Comparison of ENCODE assay signal across 15 mouse cellular contexts in the genomic region with DNA sequence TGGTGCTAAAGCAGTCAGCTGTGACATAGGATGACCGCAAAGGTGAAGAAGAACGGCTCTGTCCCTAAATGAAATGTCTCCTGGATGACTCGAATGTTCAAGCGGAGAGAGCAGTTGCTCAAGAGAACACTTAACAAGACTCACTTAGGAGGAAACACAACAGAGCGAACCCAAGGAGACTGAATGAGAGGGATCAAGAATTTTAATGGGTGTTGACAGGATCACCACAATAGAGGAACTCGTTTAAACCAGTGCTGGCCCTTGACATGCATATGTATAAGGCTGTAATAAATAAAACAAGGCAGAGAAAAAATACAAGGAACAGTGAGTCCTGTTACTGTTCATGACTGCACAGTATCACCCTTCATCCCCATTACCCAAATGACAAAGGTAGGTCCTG.
A peak's percentile ranks its signal among the peaks of the same experiment; 100 is the strongest.
DNase-seq lines count a peak whose midpoint lies in the region; ATAC-seq lines count a peak whose summit lies in the region.
"Had no signal": no experiment of that assay in that cellular context is flagged by ENCODE, and none has a peak within 500 bp of the region (broad histone marks: within the 10 kb centered on the region; RNA-seq: fewer than 3 reads in every experiment).

No protein-coding gene starts in this region.

- WGBS in kidney, embryonic 14.5 days = 35% methylated on average over 6 of the region's 6 CpGs
- WGBS in neural tube, embryonic 11.5 days = 43% methylated on average over 6 of the region's 6 CpGs
- WGBS in forebrain, embryonic 15.5 days = 20% methylated on average over 6 of the region's 6 CpGs
- 13% methylated on average over 6 of the region's 6 CpGs for WGBS in neural tube, embryonic 15.5 days

- no peaks in the 10 kb centered on the region for H3K9me3 ChIP-seq in kidney, embryonic 14.5 days (ENCODE audit: control insufficient read depth, low read length)
- H3K9me3 ChIP-seq in neural tube, embryonic 11.5 days (ENCODE audit: control insufficient read depth, low read length) = no peaks in the 10 kb centered on the region
- no peaks in the 10 kb centered on the region for H3K9me3 ChIP-seq in forebrain, embryonic 15.5 days
- H3K9me3 ChIP-seq in neural tube, embryonic 15.5 days (replicated peaks) = no peaks in the 10 kb centered on the region
- H3K9me3 ChIP-seq: liver, embryonic 15.5 days had no signal

- DNase-seq in kidney, adult 18-20 months = peak; percentile 33
- no peak for DNase-seq in neural tube, embryonic 11.5 days (ENCODE audit: low spot score)
- no peak for DNase-seq in neural tube, embryonic 10.5 days (ENCODE audit: extremely low spot score, low spot score)
- no peak for DNase-seq in spleen, postnatal 10 days (ENCODE audit: low spot score in 2 of 2)
- DNase-seq: adrenal gland, adult 2 months; cerebellum, postnatal 14 days; gastrocnemius, adult 2 months; heart, postnatal 4 days had no signal

- no peak overlapping the region for H3K4me3 ChIP-seq in kidney, embryonic 14.5 days (ENCODE audit: low read length)
- no peak overlapping the region for H3K4me3 ChIP-seq in neural tube, embryonic 11.5 days (ENCODE audit: low read depth, low read length)
- no peak overlapping the region for H3K4me3 ChIP-seq in forebrain, embryonic 15.5 days
- no peak overlapping the region for H3K4me3 ChIP-seq in neural tube, embryonic 15.5 days (replicated peaks)
- H3K4me3 ChIP-seq: gastrocnemius, adult 2 months; liver, embryonic 15.5 days had no signal

- peaks cover 14% of the 10 kb centered on the region for H3K4me1 ChIP-seq in kidney, embryonic 14.5 days (ENCODE audit: control insufficient read depth, insufficient read depth, low read length)
- H3K4me1 ChIP-seq in neural tube, embryonic 11.5 days (ENCODE audit: control insufficient read depth, insufficient read depth, low read length) = peaks cover 16% of the 10 kb centered on the region
- peaks cover 23% of the 10 kb centered on the region for H3K4me1 ChIP-seq in forebrain, embryonic 15.5 days
- H3K4me1 ChIP-seq in neural tube, embryonic 15.5 days = peaks cover 21% of the 10 kb centered on the region
- H3K4me1 ChIP-seq: liver, embryonic 15.5 days had no signal

- H3K9ac ChIP-seq in kidney, embryonic 14.5 days (ENCODE audit: low read depth, low read length) = no peak overlapping the region
- no peak overlapping the region for H3K9ac ChIP-seq in neural tube, embryonic 11.5 days (ENCODE audit: low read length)
- H3K9ac ChIP-seq in forebrain, embryonic 15.5 days (replicated peaks) = no peak overlapping the region
- no peak overlapping the region for H3K9ac ChIP-seq in neural tube, embryonic 15.5 days (replicated peaks)
- H3K9ac ChIP-seq: liver, embryonic 15.5 days had no signal

- no peaks in the 10 kb centered on the region for H3K27me3 ChIP-seq in kidney, embryonic 14.5 days (ENCODE audit: control insufficient read depth, insufficient read depth, low read length)
- H3K27me3 ChIP-seq in neural tube, embryonic 11.5 days (ENCODE audit: control insufficient read depth, insufficient read depth, low read length) = no peaks in the 10 kb centered on the region
- H3K27me3 ChIP-seq in forebrain, embryonic 15.5 days = no peaks in the 10 kb centered on the region
- H3K27me3 ChIP-seq in neural tube, embryonic 15.5 days (replicated peaks) = no peaks in the 10 kb centered on the region

- no peak overlapping the region for H3K27ac ChIP-seq in kidney, embryonic 14.5 days (ENCODE audit: low read depth, low read length)
- no peak overlapping the region for H3K27ac ChIP-seq in neural tube, embryonic 11.5 days (ENCODE audit: low read depth, low read length)
- 0 out of 2 replicates have a peak overlapping the region, but pooled peaks have one; percentile 26 for H3K27ac ChIP-seq in forebrain, embryonic 15.5 days (replicated peaks)
- H3K27ac ChIP-seq in neural tube, embryonic 15.5 days (replicated peaks) = peak overlapping the region; percentile 28; the same call in 1 of the 2 replicates
- H3K27ac ChIP-seq: gastrocnemius, adult 2 months; liver, embryonic 15.5 days had no signal

- ATAC-seq in kidney, embryonic 14.5 days (ENCODE audit: low FRiP score, low TSS enrichment) = no peak
- peak; percentile 56; the same call in 1 of the 2 replicates for ATAC-seq in neural tube, embryonic 11.5 days (ENCODE audit: insufficient read depth, low FRiP score, low TSS enrichment)
- peak; percentile 54; the same call in 1 of the 2 replicates for ATAC-seq in forebrain, embryonic 15.5 days (replicated peaks)
- peak; percentile 73 for ATAC-seq in neural tube, embryonic 15.5 days (ENCODE audit: low FRiP score)
- no peak for ATAC-seq in activated CD4-positive, CD25-positive, alpha-beta regulatory T cell, adult 4 months
- ATAC-seq: midbrain, embryonic 16.5 days had no signal

- H3K36me3 ChIP-seq in kidney, embryonic 14.5 days (ENCODE audit: control insufficient read depth, insufficient read depth, low read length) = no peaks in the 10 kb centered on the region
- H3K36me3 ChIP-seq in neural tube, embryonic 11.5 days (ENCODE audit: control insufficient read depth, insufficient read depth, low read length) = no peaks in the 10 kb centered on the region
- H3K36me3 ChIP-seq in forebrain, embryonic 15.5 days = no peaks in the 10 kb centered on the region
- no peaks in the 10 kb centered on the region for H3K36me3 ChIP-seq in neural tube, embryonic 15.5 days
- H3K36me3 ChIP-seq: liver, embryonic 15.5 days had no signal

- H3K4me2 ChIP-seq in kidney, embryonic 14.5 days (replicated peaks; ENCODE audit: low read depth, low read length) = no peak overlapping the region
- H3K4me2 ChIP-seq in neural tube, embryonic 11.5 days (ENCODE audit: low read depth) = no peak overlapping the region
- no peak overlapping the region for H3K4me2 ChIP-seq in forebrain, embryonic 15.5 days (replicated peaks)
- H3K4me2 ChIP-seq in neural tube, embryonic 15.5 days = no peak overlapping the region
- H3K4me2 ChIP-seq: heart, embryonic 11.5 days; liver, embryonic 15.5 days had no signal

Comparison
In these comparisons a context has a peak if more than half of its experiments do, and no peak if none do; other contexts are left out.
1. H3K27ac ChIP-seq: peak in forebrain, embryonic 15.5 days (single experiment) and neural tube, embryonic 15.5 days (single experiment); none in kidney, embryonic 14.5 days (single experiment) and neural tube, embryonic 11.5 days (single experiment).
2. ATAC-seq: peak in neural tube, embryonic 11.5 days (single experiment), forebrain, embryonic 15.5 days (single experiment) and neural tube, embryonic 15.5 days (single experiment); none in kidney, embryonic 14.5 days (single experiment) and activated CD4-positive, CD25-positive, alpha-beta regulatory T cell, adult 4 months (single experiment).